Mouse (Mus musculus): ENCODE measurements around the gene Sf3a2.

The Sf3a2 gene

GRCm38 (mm10) chr10:80804916-80805315 is 6.9 kb downstream of the Sf3a2 start, which contains the start of gene Amh:
TSS of gene Amh (plus strand) at chr10:80805243.
- 73% methylated on average over 6 of the region's 6 CpGs for WGBS

- 81% methylated on average over 5 of the region's 5 CpGs for WGBS
These were observed 7.3 kb downstream of the Sf3a2 start for GRCm38 (mm10) chr10:80805322-80805721.

- WGBS, result 17% methylated on average over 3 of the region's 3 CpGs
These were observed 7.9 kb downstream of the Sf3a2 start for GRCm38 (mm10) chr10:80805925-80806324.

GRCm38 (mm10) chr10:80806341-80807056 is 8.5 kb downstream of the Sf3a2 start:
- WGBS, result 29% methylated on average over 34 of the region's 34 CpGs

- WGBS, result under 1% methylated on average over 58 of the region's 58 CpGs
These were observed 9.1 kb downstream of the Sf3a2 start for GRCm38 (mm10) chr10:80807057-80807627.

GRCm38 (mm10) chr10:80808099-80808984 is 10.3 kb downstream of the Sf3a2 start:
- WGBS, result 28% methylated on average over 40 of the region's 40 CpGs

GRCm38 (mm10) chr10:80808985-80809632 is 11.1 kb downstream of the Sf3a2 start:
- 14% methylated on average over 18 of the region's 18 CpGs for WGBS

- 11% methylated on average over 20 of the region's 20 CpGs for WGBS
These were observed 12.1 kb downstream of the Sf3a2 start for GRCm38 (mm10) chr10:80810084-80810483.

GRCm38 (mm10) chr10:80812391-80813041 is 14.5 kb downstream of the Sf3a2 start:
- 71% methylated on average over 5 of the region's 5 CpGs for WGBS

- WGBS, result 86% methylated on average over 4 of the region's 4 CpGs
These were observed 15.4 kb downstream of the Sf3a2 start, which contains the start of gene Jsrp1 for GRCm38 (mm10) chr10:80813366-80813765. TSS of gene Jsrp1 (minus strand) at chr10:80813498.

- 62% methylated on average over 7 of the region's 7 CpGs for WGBS
These were observed 16.8 kb downstream of the Sf3a2 start for GRCm38 (mm10) chr10:80814800-80815199.

- 84% methylated on average over 3 of the region's 3 CpGs for whole genome bisulfite sequencing
These were observed 18.3 kb downstream of the Sf3a2 start for GRCm38 (mm10) chr10:80816303-80816702.

GRCm38 (mm10) chr10:80817164-80817563 is 19.2 kb downstream of the Sf3a2 start:
- 71% methylated on average over 2 of the region's 2 CpGs for WGBS

- 87% methylated on average over 7 of the region's 7 CpGs for WGBS
These were observed 20.0 kb downstream of the Sf3a2 start for GRCm38 (mm10) chr10:80817955-80818354.

- 72% methylated on average over 6 of the region's 6 CpGs for WGBS
These were observed 20.7 kb downstream of the Sf3a2 start for GRCm38 (mm10) chr10:80818599-80819281.

GRCm38 (mm10) chr10:80819406-80819805 is 21.4 kb downstream of the Sf3a2 start:
- WGBS, result 62% methylated on average over 3 of the region's 3 CpGs

GRCm38 (mm10) chr10:80821991-80822390 is 24.0 kb downstream of the Sf3a2 start:
- 41% methylated on average over 2 of the region's 2 CpGs for WGBS

- WGBS, result 77% methylated on average over 5 of the region's 5 CpGs
These were observed 24.5 kb downstream of the Sf3a2 start for GRCm38 (mm10) chr10:80822528-80822927.

GRCm38 (mm10) chr10:80823316-80823715 is 25.3 kb downstream of the Sf3a2 start:
- 97% methylated on average over 1 of the region's 1 CpGs for WGBS

- WGBS, result 47% methylated on average over 8 of the region's 8 CpGs
These were observed 26.0 kb downstream of the Sf3a2 start for GRCm38 (mm10) chr10:80823847-80824643.

Data from cerebral cortex, adult 2 months (tissue).